Mouse (Mus musculus): ENCODE measurements around the gene Brip1. TPM values are rescaled to one million over a fixed set of nuclear protein-coding genes. Genes with fewer than 3 reads are reported as not detected.

Brip1 gene
- total and polyA plus RNA-seq, 2 experiments = 0.17 to 2.0 TPM

DNA sequence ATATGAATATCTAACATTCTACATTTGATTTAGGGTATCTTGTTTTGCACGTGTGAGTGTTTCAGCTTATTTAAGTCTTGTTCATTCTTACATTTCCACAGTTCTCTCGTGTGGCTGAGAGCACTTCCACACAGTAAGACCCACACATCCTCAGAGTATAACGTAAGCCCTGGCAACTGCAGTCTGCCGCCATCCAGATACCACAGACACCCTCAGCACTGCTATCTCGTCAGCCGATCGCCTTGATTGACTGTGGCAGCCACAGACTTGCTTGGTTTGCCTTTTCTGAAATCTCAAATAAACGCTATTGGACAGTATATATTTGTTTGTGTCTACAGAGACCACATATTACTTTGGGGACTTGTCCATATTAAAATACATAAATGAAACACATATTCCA is 123.0 kb downstream of the Brip1 start:
- Histone ChIP-seq H3K27ac (replicated peaks; ENCODE audit: insufficient read depth, low read depth, low read length) (no peak overlapping the region), H3K27me3 (ENCODE audit: control insufficient read depth, insufficient read depth, low read length) (no peaks in the 10 kb centered on the region), H3K9ac (ENCODE audit: low read depth, low read length) (no peak overlapping the region), H3K36me3 (ENCODE audit: control insufficient read depth, insufficient read depth, low read length) (no peaks in the 10 kb centered on the region; the same call in 1 of the 2 replicates), H3K4me3 (ENCODE audit: insufficient read depth, low read depth, low read length) (no peak overlapping the region), H3K79me2 (ENCODE audit: control insufficient read depth, insufficient read depth, low read length) (no peaks in the 10 kb centered on the region), H3K4me1 (ENCODE audit: control insufficient read depth, insufficient read depth, low read length) (no peaks in the 10 kb centered on the region)
- TF ChIP-seq POLR2A (IDR thresholded peaks at IDR 0.05; ENCODE audit: extremely low read depth, insufficient read depth, low read length) = no peak
- TF ChIP-seq CTCF (IDR thresholded peaks at IDR 0.05; ENCODE audit: low read depth, low read length) = no peak
- 94% methylated on average over 8 of the region's 8 CpGs for WGBS
- DNase-seq (ENCODE audit: extremely low read depth, low read depth, low spot score) = no peak

- Histone ChIP-seq H3K27me3 (ENCODE audit: control insufficient read depth, insufficient read depth, low read length) (no peaks in the 10 kb centered on the region), H3K4me1 (ENCODE audit: control insufficient read depth, insufficient read depth, low read length) (no peaks in the 10 kb centered on the region), H3K27ac (replicated peaks; ENCODE audit: insufficient read depth, low read depth, low read length) (no peak overlapping the region), H3K79me2 (ENCODE audit: control insufficient read depth, insufficient read depth, low read length) (no peaks in the 10 kb centered on the region), H3K9ac (ENCODE audit: low read depth, low read length) (no peak overlapping the region), H3K4me3 (ENCODE audit: insufficient read depth, low read depth, low read length) (no peak overlapping the region), H3K36me3 (ENCODE audit: control insufficient read depth, insufficient read depth, low read length) (no peaks in the 10 kb centered on the region; the same call in 1 of the 2 replicates)
- WGBS = 95% methylated on average over 7 of the region's 7 CpGs
- TF ChIP-seq CTCF (IDR thresholded peaks at IDR 0.05; ENCODE audit: low read depth, low read length) = no peak
- TF ChIP-seq POLR2A (IDR thresholded peaks at IDR 0.05; ENCODE audit: extremely low read depth, insufficient read depth, low read length) = no peak
- no peak for DNase-seq (ENCODE audit: extremely low read depth, low read depth, low spot score)
Observed at GRCm38 (mm10) chr11:86076966-86077365, 124.0 kb downstream of the Brip1 start.

DNA sequence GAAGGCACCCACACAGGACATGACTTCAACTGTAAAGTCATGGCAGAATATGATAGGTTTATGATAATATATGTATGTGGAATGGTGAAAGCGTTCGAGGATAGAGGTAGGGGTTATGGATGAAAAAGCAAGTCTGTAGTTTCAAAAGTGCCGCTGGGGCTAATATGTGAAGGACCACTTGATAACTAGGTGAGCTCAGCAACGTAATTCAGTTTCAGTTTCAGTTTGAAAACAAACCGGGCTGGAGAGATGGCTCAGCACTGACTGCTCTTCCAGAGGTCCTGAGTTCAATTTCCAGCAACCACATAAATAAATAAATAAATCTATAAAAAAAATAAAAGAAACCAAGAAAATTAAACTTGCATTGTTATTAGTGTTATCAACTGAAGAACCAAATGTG is 124.6 kb downstream of the Brip1 start:
- Histone ChIP-seq H3K4me1 (ENCODE audit: control insufficient read depth, insufficient read depth, low read length) (no peaks in the 10 kb centered on the region), H3K79me2 (ENCODE audit: control insufficient read depth, insufficient read depth, low read length) (no peaks in the 10 kb centered on the region), H3K27ac (replicated peaks; ENCODE audit: insufficient read depth, low read depth, low read length) (no peak overlapping the region), H3K36me3 (ENCODE audit: control insufficient read depth, insufficient read depth, low read length) (no peaks in the 10 kb centered on the region), H3K9ac (ENCODE audit: low read depth, low read length) (no peak overlapping the region), H3K27me3 (ENCODE audit: control insufficient read depth, insufficient read depth, low read length) (no peaks in the 10 kb centered on the region), H3K4me3 (ENCODE audit: insufficient read depth, low read depth, low read length) (no peak overlapping the region)
- no peak for DNase-seq (ENCODE audit: extremely low read depth, low read depth, low spot score)
- WGBS = 94% methylated on average over 5 of the region's 5 CpGs
- no peak for TF ChIP-seq CTCF (IDR thresholded peaks at IDR 0.05; ENCODE audit: low read depth, low read length)
- no peak for TF ChIP-seq POLR2A (IDR thresholded peaks at IDR 0.05; ENCODE audit: extremely low read depth, insufficient read depth, low read length)

DNA sequence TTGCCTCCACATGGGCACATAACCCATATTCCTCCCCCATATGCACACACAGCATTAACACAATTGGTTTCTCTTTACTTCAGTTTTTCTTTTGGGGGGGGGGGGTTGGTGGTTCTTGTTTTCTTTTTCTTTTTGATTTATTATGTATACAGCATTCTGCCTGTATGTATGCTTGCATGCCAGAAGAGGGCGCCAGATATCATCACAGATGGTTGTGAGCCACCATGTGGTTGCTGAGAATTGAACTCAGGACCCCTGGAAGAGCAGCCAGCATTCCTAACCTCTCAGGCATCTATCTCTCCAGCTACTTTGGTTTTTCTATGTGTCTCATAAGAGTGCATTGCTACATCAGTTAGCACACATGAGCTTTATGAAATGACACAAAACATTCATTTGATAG is 125.6 kb downstream of the Brip1 start:
- 96% methylated on average over 1 of the region's 1 CpGs for WGBS

GRCm38 (mm10) chr11:86068651-86069050 is 132.3 kb downstream of the Brip1 start:
- Histone ChIP-seq H3K27ac (replicated peaks; ENCODE audit: insufficient read depth, low read depth, low read length) (no peak overlapping the region), H3K27me3 (ENCODE audit: control insufficient read depth, insufficient read depth, low read length) (no peaks in the 10 kb centered on the region), H3K36me3 (ENCODE audit: control insufficient read depth, insufficient read depth, low read length) (no peaks in the 10 kb centered on the region), H3K79me2 (ENCODE audit: control insufficient read depth, insufficient read depth, low read length) (no peaks in the 10 kb centered on the region), H3K4me1 (ENCODE audit: control insufficient read depth, insufficient read depth, low read length) (no peaks in the 10 kb centered on the region), H3K4me3 (ENCODE audit: insufficient read depth, low read depth, low read length) (no peak overlapping the region), H3K9ac (ENCODE audit: low read depth, low read length) (no peak overlapping the region)
- no peak for DNase-seq (ENCODE audit: extremely low read depth, low read depth, low spot score)
- 94% methylated on average over 6 of the region's 6 CpGs for WGBS
- TF ChIP-seq POLR2A (IDR thresholded peaks at IDR 0.05; ENCODE audit: extremely low read depth, insufficient read depth, low read length) (no peak), CTCF (IDR thresholded peaks at IDR 0.05; ENCODE audit: low read depth, low read length) (no peak)

More for the DNA sequence above, 125.6 kb downstream of the Brip1 start:
- Histone ChIP-seq H3K27me3 (ENCODE audit: control insufficient read depth, insufficient read depth, low read length) (no peaks in the 10 kb centered on the region), H3K79me2 (ENCODE audit: control insufficient read depth, insufficient read depth, low read length) (no peaks in the 10 kb centered on the region), H3K9ac (ENCODE audit: low read depth, low read length) (no peak overlapping the region), H3K27ac (replicated peaks; ENCODE audit: insufficient read depth, low read depth, low read length) (no peak overlapping the region), H3K4me1 (ENCODE audit: control insufficient read depth, insufficient read depth, low read length) (no peaks in the 10 kb centered on the region), H3K4me3 (ENCODE audit: insufficient read depth, low read depth, low read length) (no peak overlapping the region), H3K36me3 (ENCODE audit: control insufficient read depth, insufficient read depth, low read length) (no peaks in the 10 kb centered on the region)
- TF ChIP-seq POLR2A (IDR thresholded peaks at IDR 0.05; ENCODE audit: extremely low read depth, insufficient read depth, low read length) (no peak), CTCF (IDR thresholded peaks at IDR 0.05; ENCODE audit: low read depth, low read length) (no peak)
- no peak for DNase-seq (ENCODE audit: extremely low read depth, low read depth, low spot score)

DNA sequence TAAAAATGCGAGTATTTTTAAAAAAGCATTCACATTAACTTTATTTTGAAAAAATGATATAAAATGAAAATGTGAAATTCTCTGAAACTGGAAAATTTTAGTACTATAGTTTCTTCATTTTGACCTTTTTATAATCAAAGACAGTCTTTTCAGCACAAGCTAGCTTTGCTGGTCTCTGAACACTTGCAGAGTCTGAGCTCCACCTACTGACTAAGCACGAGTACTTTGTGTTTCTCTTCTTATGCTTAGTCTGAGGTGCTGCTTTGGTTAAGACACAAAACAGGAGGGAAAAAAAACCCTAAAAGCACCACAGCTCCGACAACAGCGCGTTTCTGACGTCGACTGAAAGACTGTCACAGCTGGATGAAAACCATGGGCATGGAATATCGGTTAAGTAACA is 133.8 kb downstream of the Brip1 start:
- no peak for DNase-seq (ENCODE audit: extremely low read depth, low read depth, low spot score)
- no peaks in the 10 kb centered on the region for H3K79me2 ChIP-seq (ENCODE audit: control insufficient read depth, insufficient read depth, low read length)
- no peak overlapping the region for H3K4me3 ChIP-seq (ENCODE audit: insufficient read depth, low read depth, low read length)
- H3K36me3 ChIP-seq (ENCODE audit: control insufficient read depth, insufficient read depth, low read length) = no peaks in the 10 kb centered on the region
- H3K9ac ChIP-seq (ENCODE audit: low read depth, low read length) = no peak overlapping the region
- no peaks in the 10 kb centered on the region for H3K27me3 ChIP-seq (ENCODE audit: control insufficient read depth, insufficient read depth, low read length)
- H3K27ac ChIP-seq (replicated peaks; ENCODE audit: insufficient read depth, low read depth, low read length) = no peak overlapping the region
- TF ChIP-seq POLR2A (IDR thresholded peaks at IDR 0.05; ENCODE audit: extremely low read depth, insufficient read depth, low read length) (no peak), CTCF (IDR thresholded peaks at IDR 0.05; ENCODE audit: low read depth, low read length) (no peak)
- no peaks in the 10 kb centered on the region for H3K4me1 ChIP-seq (ENCODE audit: control insufficient read depth, insufficient read depth, low read length)
- WGBS = 84% methylated on average over 8 of the region's 8 CpGs
